In genomic region chr3:131737461-131737860, GRCm38 (mm10) we compare ENCODE assay signal across 15 mouse cellular contexts.
A peak's percentile ranks its signal among the peaks of the same experiment; 100 is the strongest.
DNase-seq lines count a peak whose midpoint lies in the region; ATAC-seq and TF ChIP-seq lines count a peak whose summit lies in the region.
"Had no signal": no experiment of that assay in that cellular context is flagged by ENCODE, and none has a peak within 500 bp of the region (broad histone marks: within the 10 kb centered on the region; RNA-seq: fewer than 3 reads in every experiment).

No protein-coding gene starts in this region.

- ATAC-seq in lung, embryonic 15.5 days (ENCODE audit: borderline replicate concordance, extremely low read depth, low FRiP score, low TSS enrichment) = peak; percentile 50; the same call in 1 of the 2 replicates
- no peak for ATAC-seq in limb, embryonic 12.5 days (ENCODE audit: insufficient number of reproducible peaks, insufficient read depth, low FRiP score, low TSS enrichment, low read depth)
- no peak for ATAC-seq in hindbrain, postnatal 0 days
- ATAC-seq: forebrain, postnatal 0 days; liver, postnatal 0 days had no signal

- H3K9ac ChIP-seq in lung, embryonic 15.5 days = no peak overlapping the region
- no peak overlapping the region for H3K9ac ChIP-seq in limb, embryonic 12.5 days (replicated peaks)
- H3K9ac ChIP-seq in hindbrain, postnatal 0 days (replicated peaks; ENCODE audit: low read length) = no peak overlapping the region
- H3K9ac ChIP-seq: forebrain, postnatal 0 days; hindbrain, embryonic 15.5 days; limb, embryonic 13.5 days; liver, postnatal 0 days had no signal

- 36% methylated on average over 6 of the region's 6 CpGs for WGBS in lung, embryonic 15.5 days
- 41% methylated on average over 6 of the region's 6 CpGs for WGBS in limb, embryonic 12.5 days
- 62% methylated on average over 6 of the region's 6 CpGs for WGBS in hindbrain, postnatal 0 days

- H3K9me3 ChIP-seq in lung, embryonic 15.5 days = no peaks in the 10 kb centered on the region
- no peaks in the 10 kb centered on the region; the same call in 1 of the 2 replicates for H3K9me3 ChIP-seq in limb, embryonic 12.5 days
- no peaks in the 10 kb centered on the region for H3K9me3 ChIP-seq in hindbrain, postnatal 0 days (ENCODE audit: low read length)
- H3K9me3 ChIP-seq: hindbrain, embryonic 15.5 days; limb, embryonic 13.5 days had no signal

- H3K4me3 ChIP-seq in lung, embryonic 15.5 days = no peak overlapping the region
- no peak overlapping the region for H3K4me3 ChIP-seq in limb, embryonic 12.5 days (replicated peaks)
- no peak overlapping the region for H3K4me3 ChIP-seq in hindbrain, postnatal 0 days (ENCODE audit: low read length)
- H3K4me3 ChIP-seq: hindbrain, embryonic 15.5 days had no signal

- no peaks in the 10 kb centered on the region for H3K4me1 ChIP-seq in lung, embryonic 15.5 days
- H3K4me1 ChIP-seq in limb, embryonic 12.5 days (replicated peaks) = peaks cover 27% of the 10 kb centered on the region
- no peaks in the 10 kb centered on the region for H3K4me1 ChIP-seq in hindbrain, postnatal 0 days (ENCODE audit: insufficient read depth, low read length)
- H3K4me1 ChIP-seq: hindbrain, embryonic 15.5 days had no signal

- peak; percentile 26 for DNase-seq in embryo, embryonic 11 days
- no peak for DNase-seq in embryo, embryonic 10 days (ENCODE audit: low spot score)
- no peak for DNase-seq in lung, postnatal 36 days
- peak; percentile 48 for DNase-seq in adrenal gland, postnatal 14 days
- DNase-seq in hindbrain, postnatal 0 days (ENCODE audit: low spot score) = no peak
- DNase-seq in heart, postnatal 25 days (ENCODE audit: low spot score) = no peak
- DNase-seq: forebrain, postnatal 0 days; liver, postnatal 0 days; right cerebral cortex, postnatal 14 days; thymus, postnatal 25 days had no signal

- no peak overlapping the region for H3K27ac ChIP-seq in lung, embryonic 15.5 days
- H3K27ac ChIP-seq in limb, embryonic 12.5 days = 0 out of 2 replicates have a peak overlapping the region, but pooled peaks have one; percentile 56
- no peak overlapping the region for H3K27ac ChIP-seq in hindbrain, postnatal 0 days
- H3K27ac ChIP-seq: hindbrain, embryonic 15.5 days; limb, embryonic 13.5 days had no signal

- no peaks in the 10 kb centered on the region for H3K27me3 ChIP-seq in lung, embryonic 15.5 days
- peaks cover 6% of the 10 kb centered on the region; the same call in 1 of the 2 replicates for H3K27me3 ChIP-seq in limb, embryonic 12.5 days
- H3K27me3 ChIP-seq in hindbrain, postnatal 0 days (ENCODE audit: insufficient read depth, low read length) = no peaks in the 10 kb centered on the region
- H3K27me3 ChIP-seq: hindbrain, embryonic 15.5 days; limb, embryonic 13.5 days had no signal

- intact Hi-C loops in heart, postnatal 25 days (cut with DNase I) = no loop called here

- no peak for TF ChIP-seq CTCF in hindbrain, postnatal 0 days (IDR thresholded peaks at IDR 0.05; ENCODE audit: low read depth)

- no peak overlapping the region for H3K4me2 ChIP-seq in lung, embryonic 15.5 days
- no peak overlapping the region for H3K4me2 ChIP-seq in limb, embryonic 12.5 days
- H3K4me2 ChIP-seq in hindbrain, postnatal 0 days (ENCODE audit: low read depth, low read length) = no peak overlapping the region
- H3K4me2 ChIP-seq: hindbrain, embryonic 15.5 days had no signal

- no peaks in the 10 kb centered on the region for H3K36me3 ChIP-seq in lung, embryonic 15.5 days
- no peaks in the 10 kb centered on the region for H3K36me3 ChIP-seq in limb, embryonic 12.5 days
- H3K36me3 ChIP-seq in hindbrain, postnatal 0 days (ENCODE audit: insufficient read depth, low read length) = no peaks in the 10 kb centered on the region
- H3K36me3 ChIP-seq: G1E; hindbrain, embryonic 15.5 days; limb, embryonic 13.5 days had no signal

Comparison
In these comparisons a context has a peak if more than half of its experiments do, and no peak if none do; other contexts are left out.
1. DNase-seq: peak in embryo, embryonic 11 days (single experiment) and adrenal gland, postnatal 14 days (single experiment); none in embryo, embryonic 10 days (single experiment), lung, postnatal 36 days (single experiment), hindbrain, postnatal 0 days (single experiment) and heart, postnatal 25 days (single experiment).